Mouse (Mus musculus): Measurements from ENCODE around the gene BC049762.

DNA sequence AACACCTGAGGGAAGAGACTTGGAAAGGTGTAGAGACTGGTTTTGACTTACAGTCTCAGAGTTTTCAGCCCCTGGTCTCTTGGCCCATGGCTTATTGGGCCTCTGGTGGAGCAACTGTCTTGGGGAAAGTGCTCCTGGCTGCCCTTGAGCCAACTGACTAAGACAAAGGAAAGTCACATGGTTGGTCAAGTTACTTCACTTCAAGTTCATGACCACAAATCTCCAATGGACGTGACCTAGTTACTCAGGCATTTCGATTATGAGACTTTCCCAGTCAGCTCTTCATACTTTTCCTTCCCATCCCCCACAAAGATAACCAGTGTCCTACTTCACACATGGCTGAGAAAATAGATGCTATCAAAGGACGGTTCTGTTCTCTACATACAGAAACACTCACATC, 55.1 kb downstream of the BC049762 start:
- no peak for TF ChIP-seq EP300 (IDR thresholded peaks at IDR 0.05; ENCODE audit: low read depth in 1 of 2, low read length in 2 of 2)
- no peak for TF ChIP-seq CTCF (IDR thresholded peaks at IDR 0.05 in 2 of 3, conservative IDR thresholded peaks at IDR 0.05 in 1 of 3; ENCODE audit: control insufficient read depth in 1 of 3, insufficient read depth in 1 of 3, low read depth in 2 of 3, low read length in 3 of 3, poor library complexity in 1 of 3, severe bottlenecking in 1 of 3)
- TF ChIP-seq HCFC1 (IDR thresholded peaks at IDR 0.05; ENCODE audit: low read depth, low read length): no peak
- no peak for TF ChIP-seq MAX (IDR thresholded peaks at IDR 0.05; ENCODE audit: low read length)
- TF ChIP-seq JUND (IDR thresholded peaks at IDR 0.05; ENCODE audit: low read depth, low read length): no peak
- TF ChIP-seq MYC (IDR thresholded peaks at IDR 0.05; ENCODE audit: low read depth, low read length): no peak
- TF ChIP-seq POLR2A (IDR thresholded peaks at IDR 0.05; ENCODE audit: control insufficient read depth in 1 of 2, insufficient read depth in 1 of 2, low read depth in 1 of 2, low read length in 2 of 2, poor library complexity in 1 of 2): no peak
- no peak for TF ChIP-seq RCOR1 (IDR thresholded peaks at IDR 0.05; ENCODE audit: low read depth, low read length)
- no peak for TF ChIP-seq GATA1 (IDR thresholded peaks at IDR 0.05; ENCODE audit: low read depth, low read length)
- TF ChIP-seq E2F4 (IDR thresholded peaks at IDR 0.05; ENCODE audit: borderline replicate concordance, low read depth, low read length): no peak
- TF ChIP-seq MAZ (IDR thresholded peaks at IDR 0.05; ENCODE audit: low read depth, low read length): no peak
